Mouse (Mus musculus) hindlimb bud, embryonic 11.5 days (tissue): ENCODE results near the gene Pnrc2.

ENCODE experiments used
- DNase-seq: peaks from one replicate; pipeline ENCODE4 v3.0.0-alpha.2; 2012; ENCODE audit warnings: low read depth, low spot score; ENCODE audit errors: extremely low spot score

The Pnrc2 gene

GRCm38 (mm10) chr4:135872015-135872414, 1.6 kb downstream of the Pnrc2 start:
- DNase-seq = no peak

GRCm38 (mm10) chr4:135870227-135871023, 3.2 kb downstream of the Pnrc2 start:
- DNase-seq = no peak

- no peak for DNase-seq
These were observed 4.7 kb downstream of the Pnrc2 start for GRCm38 (mm10) chr4:135868996-135869395.

GRCm38 (mm10) chr4:135857597-135858186, 16.0 kb downstream of the Pnrc2 start:
- no peak for DNase-seq

- no peak for DNase-seq
These were observed 17.2 kb downstream of the Pnrc2 start for GRCm38 (mm10) chr4:135856223-135857091.

- no peak for DNase-seq
These were observed 18.0 kb downstream of the Pnrc2 start, which contains the start of gene Srsf10 for GRCm38 (mm10) chr4:135855536-135856222. Gene Srsf10, plus strand, starts transcription at chr4:135855747.

GRCm38 (mm10) chr4:135855080-135855479, 18.6 kb downstream of the Pnrc2 start:
- no peak for DNase-seq

GRCm38 (mm10) chr4:135854630-135855029, 19.0 kb downstream of the Pnrc2 start:
- DNase-seq = no peak

GRCm38 (mm10) chr4:135853987-135854546, 19.6 kb downstream of the Pnrc2 start:
- DNase-seq = no peak

GRCm38 (mm10) chr4:135851942-135852341, 21.7 kb downstream of the Pnrc2 start:
- no peak for DNase-seq

GRCm38 (mm10) chr4:135850411-135851095, 23.1 kb downstream of the Pnrc2 start:
- no peak for DNase-seq

- no peak for DNase-seq
These were observed 26.1 kb downstream of the Pnrc2 start for GRCm38 (mm10) chr4:135847581-135847980.

GRCm38 (mm10) chr4:135844400-135844799, 29.2 kb downstream of the Pnrc2 start:
- DNase-seq = no peak

- DNase-seq = no peak
These were observed 34.2 kb downstream of the Pnrc2 start for GRCm38 (mm10) chr4:135839293-135840011.

- no peak for DNase-seq
These were observed 34.7 kb downstream of the Pnrc2 start for GRCm38 (mm10) chr4:135838925-135839292.

GRCm38 (mm10) chr4:135834124-135834717, 39.4 kb downstream of the Pnrc2 start:
- DNase-seq = no peak

GRCm38 (mm10) chr4:135833301-135834123, 40.1 kb downstream of the Pnrc2 start:
- no peak for DNase-seq

- DNase-seq = no peak
These were observed 41.6 kb downstream of the Pnrc2 start for GRCm38 (mm10) chr4:135832070-135832469.
